Mouse (Mus musculus) small intestine, adult 2 months (tissue): Measurements from ENCODE around the gene Adk. TPM values are rescaled to one million over a fixed set of nuclear protein-coding genes. Genes with fewer than 3 reads are reported as not detected.

ENCODE experiments used
- H3K27ac ChIP-seq: fragments of 200-500 bp; 2 replicates; pipeline ENCODE4 v1.5.1; 2012; ENCODE audit warnings: low read depth, low read length, control low read depth, inconsistent platforms; ENCODE audit not compliant: insufficient read depth
- H3K27me3 ChIP-seq: fragments of 200-500 bp; 2 replicates; pipeline ENCODE4 v1.6.1; 2012; ENCODE audit warnings: mild to moderate bottlenecking, moderate library complexity, low read length, inconsistent platforms; ENCODE audit not compliant: control insufficient read depth, insufficient read depth
- H3K36me3 ChIP-seq: fragments of 200-500 bp; 2 replicates; pipeline ENCODE4 v1.6.1; 2012; ENCODE audit warnings: mild to moderate bottlenecking, low read length, control low read depth, inconsistent platforms; ENCODE audit not compliant: control insufficient read depth, insufficient read depth
- H3K4me1 ChIP-seq: fragments of 200-500 bp; 2 replicates; pipeline ENCODE4 v1.6.1; 2012; ENCODE audit warnings: low read length, inconsistent platforms, mixed read lengths; ENCODE audit not compliant: control insufficient read depth, insufficient read depth, insufficient read length
- H3K4me3 ChIP-seq: fragments of 200-500 bp; 2 replicates; pipeline ENCODE4 v1.5.1; 2012; ENCODE audit warnings: low read depth, mild to moderate bottlenecking, control low read depth, inconsistent platforms, low read length, moderate library complexity
- CTCF ChIP-seq: fragments of 200-500 bp; IDR thresholded peaks from 2 replicates; pipeline ENCODE4 v1.5.1; 2012; ENCODE audit warnings: low read depth, mild to moderate bottlenecking, control low read depth, inconsistent platforms, low read length, moderate library complexity, mixed read lengths; ENCODE audit not compliant: insufficient replicate concordance, insufficient read length; ENCODE audit errors: extremely low read depth
- POLR2A ChIP-seq: fragments of 200-500 bp; IDR thresholded peaks from 2 replicates; pipeline ENCODE4 v1.6.1; 2012; ENCODE audit warnings: low read depth, mild to moderate bottlenecking, control low read depth, inconsistent platforms, low read length, moderate library complexity
- WGBS: fragments of 180-500 bp; shearing (Covaris S2); methylation state at CpG from one replicate; pipeline ENCODE4 v1.1.7; 2018; 5-methylcytosine and 5-hydroxymethylcytosine counted together
- polyA plus RNA-seq: library from polyadenylated mRNA; depleted of rRNA; stranded (reverse); fragments of >200 nt; gene quantifications from 2 replicates; pipeline ENCODE4 v1.2.3, GENCODE M21; 2012

Gene Adk
- polyA plus RNA-seq, 1 experiment = 37.6 TPM

- WGBS = 93% methylated on average over 10 of the region's 10 CpGs
- no peak for TF ChIP-seq POLR2A
- no peak for TF ChIP-seq CTCF
- Histone ChIP-seq H3K4me3 (no peak overlapping the region), H3K36me3 (no peaks in the 10 kb centered on the region), H3K27me3 (no peaks in the 10 kb centered on the region), H3K27ac (no peak overlapping the region), H3K4me1 (no peaks in the 10 kb centered on the region)
These were observed 307.0 kb downstream of the Adk start for GRCm38 (mm10) chr14:21359207-21359895.

GRCm38 (mm10) chr14:21359896-21360525, 307.6 kb downstream of the Adk start:
- H3K36me3 ChIP-seq = no peaks in the 10 kb centered on the region
- H3K27ac ChIP-seq = no peak overlapping the region
- no peak overlapping the region for H3K4me3 ChIP-seq
- H3K4me1 ChIP-seq = no peaks in the 10 kb centered on the region
- TF ChIP-seq CTCF = no peak
- TF ChIP-seq POLR2A = no peak
- H3K27me3 ChIP-seq = no peaks in the 10 kb centered on the region
- 89% methylated on average over 8 of the region's 12 CpGs for WGBS

DNA sequence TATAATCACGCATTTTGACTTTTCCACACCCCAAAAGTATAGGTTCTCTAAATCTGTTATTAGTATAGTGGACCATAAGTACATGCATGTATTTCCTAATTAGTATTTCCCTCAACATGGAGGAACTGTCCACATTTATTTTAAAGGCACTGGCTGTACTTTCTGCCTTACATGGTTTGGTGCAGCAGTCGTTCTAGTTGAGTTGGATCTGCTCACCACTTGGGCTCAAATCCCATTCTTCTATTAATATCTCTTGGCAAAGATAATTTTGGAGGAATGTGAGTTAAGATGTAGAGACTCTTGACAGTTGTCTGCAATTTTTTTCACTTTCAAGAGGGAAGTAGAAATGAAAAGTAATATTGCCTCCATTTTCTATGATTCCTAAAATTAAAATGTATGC, 314.7 kb downstream of the Adk start:
- H3K27ac ChIP-seq = no peak overlapping the region
- H3K36me3 ChIP-seq = peaks cover 3% of the 10 kb centered on the region; the same call in 1 of the 2 replicates
- no peak for TF ChIP-seq CTCF
- no peak for TF ChIP-seq POLR2A
- no peaks in the 10 kb centered on the region for H3K4me1 ChIP-seq
- no peaks in the 10 kb centered on the region for H3K27me3 ChIP-seq
- H3K4me3 ChIP-seq = no peak overlapping the region
- WGBS = 82% methylated on average over 2 of the region's 2 CpGs

DNA sequence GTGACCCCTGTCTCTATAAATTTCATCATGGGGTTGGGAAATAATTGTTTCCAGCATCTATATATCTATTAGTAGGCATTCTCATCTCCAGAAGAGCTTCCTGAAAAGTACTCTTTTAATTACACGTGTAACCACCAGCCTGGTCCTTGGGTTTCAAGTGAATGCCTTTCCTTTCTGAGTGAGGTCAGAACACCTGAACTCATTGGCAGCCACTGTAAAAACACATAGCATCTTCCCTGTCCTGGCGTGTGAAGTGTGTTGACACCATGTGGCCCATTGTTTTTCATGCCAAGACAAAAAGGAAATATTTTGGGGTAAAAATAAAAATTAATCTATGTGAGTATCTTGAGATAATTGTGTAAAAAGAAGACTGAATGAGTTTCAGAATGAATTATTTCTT, 316.2 kb downstream of the Adk start:
- H3K27me3 ChIP-seq = no peaks in the 10 kb centered on the region
- no peaks in the 10 kb centered on the region for H3K4me1 ChIP-seq
- H3K4me3 ChIP-seq = no peak overlapping the region
- 67% methylated on average over 2 of the region's 2 CpGs for WGBS
- no peak overlapping the region for H3K27ac ChIP-seq
- H3K36me3 ChIP-seq = peaks cover 3% of the 10 kb centered on the region
- no peak for TF ChIP-seq POLR2A
- no peak for TF ChIP-seq CTCF

DNA sequence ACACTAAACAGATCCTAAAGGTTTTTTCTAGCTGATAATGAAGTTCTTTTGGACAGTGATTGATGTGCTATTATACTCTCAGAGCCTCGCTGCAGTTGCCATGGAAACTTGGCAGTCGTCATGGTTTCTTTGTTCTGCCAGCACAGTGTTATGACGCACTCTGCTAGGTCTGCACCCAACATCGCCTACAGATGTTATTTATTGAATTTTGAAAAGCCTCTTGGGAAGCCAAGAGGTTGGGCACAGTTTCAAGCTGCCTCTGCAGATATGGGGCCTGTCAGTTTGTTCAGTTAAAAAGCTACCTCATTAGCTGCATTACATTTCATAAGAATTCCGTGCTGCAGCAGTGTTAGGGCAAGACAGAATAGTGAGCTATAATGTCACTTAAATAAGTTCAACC, 316.8 kb downstream of the Adk start:
- no peaks in the 10 kb centered on the region for H3K27me3 ChIP-seq
- no peak overlapping the region for H3K27ac ChIP-seq
- no peak for TF ChIP-seq CTCF
- TF ChIP-seq POLR2A = no peak
- H3K4me1 ChIP-seq = no peaks in the 10 kb centered on the region
- peaks cover 3% of the 10 kb centered on the region for H3K36me3 ChIP-seq
- 49% methylated on average over 5 of the region's 5 CpGs for WGBS
- H3K4me3 ChIP-seq = no peak overlapping the region

DNA sequence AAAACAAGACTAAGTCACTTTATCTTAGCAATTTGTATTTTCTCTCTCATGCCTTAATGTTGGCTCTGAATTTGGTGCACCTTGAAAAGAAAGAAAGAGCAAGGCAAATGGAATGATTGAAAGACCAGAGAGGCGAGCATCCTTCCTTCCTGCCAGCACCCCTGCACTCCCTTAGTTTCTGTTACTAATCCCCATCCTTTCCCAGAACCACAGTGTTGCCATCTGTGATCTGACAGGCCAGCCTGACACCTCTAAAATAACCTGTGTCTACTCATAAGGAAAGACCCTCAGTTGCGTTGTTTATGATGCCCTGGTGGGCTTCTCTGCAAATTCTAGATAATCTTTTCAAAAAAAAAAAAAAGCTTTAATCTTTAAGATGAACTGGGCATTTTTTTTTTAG, 319.6 kb downstream of the Adk start:
- Histone ChIP-seq H3K36me3 (peaks cover 3% of the 10 kb centered on the region), H3K27ac (no peak overlapping the region), H3K27me3 (no peaks in the 10 kb centered on the region), H3K4me1 (no peaks in the 10 kb centered on the region), H3K4me3 (no peak overlapping the region)
- TF ChIP-seq CTCF = no peak
- TF ChIP-seq POLR2A = no peak
- WGBS = 93% methylated on average over 2 of the region's 2 CpGs

- whole genome bisulfite sequencing = 98% methylated on average over 5 of the region's 5 CpGs
- no peaks in the 10 kb centered on the region for H3K4me1 ChIP-seq
- H3K27me3 ChIP-seq = no peaks in the 10 kb centered on the region
- no peak overlapping the region for H3K4me3 ChIP-seq
- TF ChIP-seq CTCF (no peak), POLR2A (no peak)
- peaks cover 3% of the 10 kb centered on the region for H3K36me3 ChIP-seq
- no peak overlapping the region for H3K27ac ChIP-seq
These were observed 320.3 kb downstream of the Adk start for GRCm38 (mm10) chr14:21372689-21373088.
